Mouse (Mus musculus) CD8-positive naive resting alpha-beta T cell, adult 57 days (primary cell): ENCODE data around the gene Dgkd. TPM values are rescaled to one million over a fixed set of nuclear protein-coding genes. Genes with fewer than 3 reads are reported as not detected.

Experiments
- total RNA-seq: library from RNA; stranded (reverse); gene quantifications from one replicate; pipeline ENCODE4 v1.2.4, GENCODE M21; 2023

The Dgkd gene
- 199 TPM for total RNA-seq

DNA sequence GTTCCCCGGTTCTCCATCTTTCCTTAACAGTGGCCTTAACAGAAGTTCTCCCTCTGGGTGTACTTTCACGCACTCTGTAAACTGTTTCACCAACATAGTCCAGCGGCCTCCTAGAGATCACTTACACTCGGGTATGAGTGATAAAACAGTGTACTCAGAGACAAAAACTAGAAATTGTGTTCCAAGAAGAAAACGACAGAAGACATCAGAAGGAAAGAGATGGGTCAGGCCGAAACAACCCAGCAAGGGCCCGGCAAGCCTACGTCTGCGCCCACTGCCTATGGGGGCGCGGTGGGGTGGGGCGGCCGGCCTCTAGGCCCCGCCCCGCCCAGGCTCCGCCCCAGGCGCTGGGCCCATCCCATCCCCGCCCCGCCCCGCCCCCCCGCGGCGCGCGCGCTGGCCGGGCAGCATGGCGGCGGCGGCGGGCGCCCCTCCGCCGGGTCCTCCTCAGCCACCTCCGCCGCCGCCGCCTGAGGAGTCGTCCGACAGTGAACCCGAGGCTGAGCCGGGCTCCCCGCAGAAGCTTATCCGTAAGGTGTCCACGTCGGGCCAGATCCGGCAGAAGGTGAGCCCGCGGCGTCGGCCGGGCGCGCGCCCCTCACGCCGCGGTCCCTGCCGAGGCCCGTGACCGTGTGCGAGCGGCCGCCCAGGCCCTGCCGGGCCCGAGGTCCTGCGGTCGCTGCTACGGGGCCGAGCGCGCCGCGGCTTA is at the start of gene Dgkd:
Gene Dgkd, plus strand, starts transcription at position 396 of the 709 bp plus-strand sequence.

DNA sequence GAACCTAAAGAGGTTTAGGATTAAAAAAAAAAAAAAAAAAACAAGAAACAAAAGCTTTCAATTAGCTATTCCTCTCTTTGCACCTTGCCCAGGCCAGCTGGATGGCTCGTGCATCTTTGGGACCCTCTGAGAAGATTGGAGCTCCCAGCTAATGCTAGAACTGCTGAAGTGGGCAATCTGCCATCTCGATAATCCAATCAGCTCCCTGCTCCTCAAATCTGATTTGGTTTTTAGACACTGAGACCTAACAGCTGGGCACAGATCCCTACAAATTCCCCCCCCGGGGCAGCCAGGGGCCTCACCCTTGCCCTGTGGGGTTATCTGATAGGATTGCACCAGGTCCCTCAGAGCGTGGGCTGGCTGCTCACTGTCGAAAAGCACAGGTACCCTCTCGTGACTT is 49.5 kb upstream of the Dgkd start, which contains the start of gene Sag:
Gene Sag, plus strand, starts transcription at position 105 of the 400 bp plus-strand sequence.

Other genes starting within 250 kb of the Dgkd start
- gene Inpp5d, start 233.0 kb upstream of the Dgkd start, total RNA-seq = 223 TPM
- 77.8 TPM for gene Atg16l1, start 97.4 kb upstream of the Dgkd start, total RNA-seq
- 7.4 TPM for gene Sag, start 49.6 kb upstream of the Dgkd start, total RNA-seq
- gene Usp40, start 155.3 kb downstream of the Dgkd start, total RNA-seq = 19.4 TPM
- not detected for gene Ugt1a10, start 202.1 kb downstream of the Dgkd start, total RNA-seq
- gene Ugt1a9, start 217.5 kb downstream of the Dgkd start, total RNA-seq = not detected
- gene Ugt1a8, start 234.5 kb downstream of the Dgkd start, total RNA-seq = not detected
- gene Ugt1a7c, start 241.8 kb downstream of the Dgkd start, total RNA-seq = 0.34 TPM
- not detected for gene Ugt1a6b, start 250.0 kb downstream of the Dgkd start, total RNA-seq